Mouse (Mus musculus) bone marrow macrophage, adult 2 months (primary cell): ENCODE measurements at regions not wholly inside any gene's neighbourhood (a gene's known extent, or its start where the extent isn't known, plus 50 kb on each side); places are given as distances from the start of the nearest gene placed in this dataset.

Experiments used
- H3K27ac ChIP-seq: 2 replicates; pipeline ENCODE4 v1.5.1; 2012; ENCODE audit warnings: low read depth, low read length; ENCODE audit not compliant: insufficient read depth
- H3K4me1 ChIP-seq: 2 replicates; pipeline ENCODE4 v1.6.1; 2012; ENCODE audit warnings: low read length; ENCODE audit not compliant: control insufficient read depth, insufficient read depth
- H3K4me3 ChIP-seq: 2 replicates; pipeline ENCODE4 v1.5.1; 2012; ENCODE audit warnings: mild to moderate bottlenecking, low read length, moderate library complexity; ENCODE audit not compliant: insufficient read depth
- CTCF ChIP-seq: IDR thresholded peaks from 2 replicates; pipeline ENCODE4 v1.5.1; 2012; ENCODE audit warnings: low read depth, mild to moderate bottlenecking, low read length, moderate library complexity
- POLR2A ChIP-seq: IDR thresholded peaks from 2 replicates; pipeline ENCODE4 v1.6.1; 2012; ENCODE audit warnings: mild to moderate bottlenecking, low read depth, low read length, borderline replicate concordance

- Histone ChIP-seq H3K4me3 (no peak overlapping the region), H3K27ac (no peak overlapping the region), H3K4me1 (no peaks in the 10 kb centered on the region)
- TF ChIP-seq CTCF, result no peak
- no peak for TF ChIP-seq POLR2A
Observed at GRCm38 (mm10) chr3:121024810-121025209, 146.7 kb downstream of the Rwdd3 start.

GRCm38 (mm10) chr3:121021126-121021848 is 150.2 kb downstream of the Rwdd3 start:
- TF ChIP-seq CTCF, result no peak
- no peak for TF ChIP-seq POLR2A
- no peaks in the 10 kb centered on the region for H3K4me1 ChIP-seq
- H3K4me3 ChIP-seq, result no peak overlapping the region
- H3K27ac ChIP-seq, result no peak overlapping the region

GRCm38 (mm10) chr3:121009223-121009622 is 162.3 kb downstream of the Rwdd3 start:
- TF ChIP-seq CTCF (no peak), POLR2A (no peak)
- Histone ChIP-seq H3K4me3 (no peak overlapping the region), H3K27ac (no peak overlapping the region)

DNA sequence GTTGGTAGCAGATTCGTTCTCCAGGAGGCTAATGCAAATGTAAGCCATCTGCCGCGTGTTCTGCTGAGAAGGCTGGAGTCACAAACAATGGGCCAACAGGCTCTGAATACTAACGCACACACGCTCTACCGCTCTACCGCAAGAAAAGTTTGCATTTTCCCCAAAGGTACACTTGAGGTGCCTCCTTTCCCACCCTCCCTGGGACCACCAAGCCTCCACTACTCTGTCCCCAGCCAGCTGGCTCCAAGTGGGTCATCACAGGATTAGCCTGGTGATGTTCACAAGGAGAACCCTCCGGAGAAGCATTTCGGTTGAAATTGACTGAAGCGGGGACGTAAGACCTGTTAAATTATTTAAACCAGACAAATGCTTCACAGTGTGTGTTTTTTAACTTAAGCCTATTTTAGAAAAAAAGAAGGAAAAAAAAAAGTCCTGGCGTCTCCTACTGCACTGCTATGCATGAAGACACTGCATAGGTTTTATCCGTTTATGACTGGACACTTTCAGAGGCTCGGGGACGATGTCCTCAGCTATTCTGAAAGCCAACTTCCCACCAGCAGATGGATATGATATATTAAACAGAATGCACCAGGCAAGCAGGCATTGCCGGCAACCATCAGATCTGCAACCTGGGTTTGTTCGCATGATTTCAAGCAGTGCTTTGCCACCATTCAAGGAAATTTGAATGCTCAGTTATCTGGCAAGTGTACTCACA is 187.8 kb downstream of the Rwdd3 start:
- H3K4me3 ChIP-seq, result no peak overlapping the region
- TF ChIP-seq CTCF (no peak), POLR2A (no peak)
- no peak overlapping the region for H3K27ac ChIP-seq
- H3K4me1 ChIP-seq, result no peaks in the 10 kb centered on the region

More at GRCm38 (mm10) chr3:121009223-121009622, 162.3 kb downstream of the Rwdd3 start:
- H3K4me1 ChIP-seq, result no peaks in the 10 kb centered on the region

DNA sequence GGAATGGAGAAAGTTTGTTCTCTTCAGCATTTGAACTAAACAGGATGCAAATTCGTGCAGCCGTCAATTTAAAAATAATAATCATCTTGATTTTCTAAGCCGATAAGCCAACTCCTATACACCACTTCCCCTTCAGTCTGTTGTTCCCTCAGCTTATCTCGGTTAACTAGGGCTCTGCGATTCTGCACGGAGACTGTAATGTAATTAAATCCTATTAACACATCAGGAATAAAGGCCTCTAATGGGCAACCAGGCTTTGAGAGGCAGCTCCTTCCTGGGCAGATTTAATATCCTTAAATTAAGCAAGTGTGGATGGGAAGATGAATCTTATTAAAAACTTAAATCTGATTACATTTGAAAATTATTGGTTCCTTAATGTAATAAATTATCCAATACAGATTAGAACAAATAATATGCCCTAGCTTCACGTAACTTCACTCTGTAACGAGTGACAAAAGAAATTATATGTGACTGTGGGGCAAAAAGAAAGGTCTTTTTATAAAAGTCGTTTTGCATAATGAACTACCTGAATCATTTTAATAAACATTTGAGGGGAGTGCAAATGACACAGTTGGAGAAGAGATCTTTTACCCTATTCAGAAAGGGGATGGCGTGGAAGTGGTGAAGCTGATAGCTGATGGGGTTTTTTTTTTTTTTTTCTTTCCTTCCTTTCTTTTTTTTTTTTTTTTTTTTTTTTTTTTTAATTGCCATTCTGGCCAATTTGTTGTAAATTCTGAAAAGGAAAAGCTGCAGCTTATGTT is 188.5 kb downstream of the Rwdd3 start:
- Histone ChIP-seq H3K27ac (no peak overlapping the region), H3K4me1 (no peaks in the 10 kb centered on the region), H3K4me3 (no peak overlapping the region)
- no peak for TF ChIP-seq CTCF
- no peak for TF ChIP-seq POLR2A

DNA sequence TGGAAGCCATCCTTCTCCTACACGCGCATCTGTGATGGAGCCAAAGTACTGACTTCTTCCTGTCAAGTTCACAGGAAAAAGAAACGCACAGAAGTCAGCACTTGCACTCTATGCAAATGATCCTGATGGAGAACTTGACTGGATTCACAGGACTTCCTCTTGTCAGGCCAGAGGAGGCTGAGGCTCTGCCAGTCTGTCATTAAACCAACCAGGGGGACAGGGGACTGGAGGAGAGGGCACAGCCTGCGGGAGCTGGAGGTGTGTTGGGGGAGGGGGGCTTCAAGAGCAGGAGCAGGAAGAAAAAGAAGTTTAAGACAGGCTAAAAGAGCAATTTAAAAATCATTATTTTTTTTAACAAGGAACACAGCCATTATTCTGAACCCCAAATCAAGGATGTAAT is 189.3 kb downstream of the Rwdd3 start:
- H3K4me1 ChIP-seq, result no peaks in the 10 kb centered on the region
- TF ChIP-seq POLR2A (no peak), CTCF (no peak)
- no peak overlapping the region for H3K4me3 ChIP-seq
- no peak overlapping the region for H3K27ac ChIP-seq

- TF ChIP-seq CTCF (no peak), POLR2A (no peak)
- Histone ChIP-seq H3K27ac (no peak overlapping the region), H3K4me1 (no peaks in the 10 kb centered on the region), H3K4me3 (no peak overlapping the region)
Observed at GRCm38 (mm10) chr3:120970746-120971466, 200.6 kb downstream of the Rwdd3 start.

DNA sequence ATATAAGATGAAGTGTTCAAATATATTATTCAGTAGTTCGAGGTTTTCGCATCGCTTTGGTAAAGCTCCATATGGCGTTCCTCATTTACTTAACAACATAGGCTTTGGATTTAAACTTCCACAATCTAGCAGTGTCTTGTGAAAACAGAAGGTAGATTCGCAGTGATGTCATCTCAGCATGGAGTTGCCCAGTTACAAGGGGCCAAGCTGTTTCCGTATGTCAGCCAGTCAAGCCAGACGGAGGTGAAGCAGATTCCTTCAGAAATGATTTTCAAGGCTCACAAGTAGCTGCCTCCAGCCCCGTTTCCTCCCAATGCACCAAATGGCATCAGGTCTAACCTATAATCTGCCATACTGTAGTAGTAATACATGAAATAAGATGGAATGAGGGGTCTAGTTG is 224.6 kb downstream of the Rwdd3 start:
- H3K4me1 ChIP-seq, result no peaks in the 10 kb centered on the region
- no peak for TF ChIP-seq CTCF
- TF ChIP-seq POLR2A, result no peak
- no peak overlapping the region for H3K27ac ChIP-seq
- H3K4me3 ChIP-seq, result no peak overlapping the region

DNA sequence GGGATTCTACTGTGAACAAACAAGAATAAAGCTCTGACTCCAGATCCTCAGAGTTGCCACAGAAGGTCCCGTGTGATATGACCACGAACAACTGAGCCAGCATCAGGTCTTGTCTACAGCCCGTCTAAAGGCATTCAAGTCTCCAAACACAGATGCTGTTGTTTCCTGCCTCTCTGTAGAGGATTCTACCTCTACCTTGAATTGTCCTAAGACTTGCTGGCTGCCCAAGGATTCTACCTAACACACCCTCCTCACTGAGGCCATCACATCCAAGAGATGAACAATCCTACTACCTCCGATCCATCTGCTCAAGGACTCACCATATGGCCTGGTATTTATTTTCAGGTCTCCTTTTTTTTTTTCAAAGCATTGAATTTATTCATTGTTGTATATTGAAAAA is 237.1 kb downstream of the Rwdd3 start:
- TF ChIP-seq CTCF, result no peak
- no peak for TF ChIP-seq POLR2A
- Histone ChIP-seq H3K4me3 (no peak overlapping the region), H3K27ac (no peak overlapping the region), H3K4me1 (no peaks in the 10 kb centered on the region)

DNA sequence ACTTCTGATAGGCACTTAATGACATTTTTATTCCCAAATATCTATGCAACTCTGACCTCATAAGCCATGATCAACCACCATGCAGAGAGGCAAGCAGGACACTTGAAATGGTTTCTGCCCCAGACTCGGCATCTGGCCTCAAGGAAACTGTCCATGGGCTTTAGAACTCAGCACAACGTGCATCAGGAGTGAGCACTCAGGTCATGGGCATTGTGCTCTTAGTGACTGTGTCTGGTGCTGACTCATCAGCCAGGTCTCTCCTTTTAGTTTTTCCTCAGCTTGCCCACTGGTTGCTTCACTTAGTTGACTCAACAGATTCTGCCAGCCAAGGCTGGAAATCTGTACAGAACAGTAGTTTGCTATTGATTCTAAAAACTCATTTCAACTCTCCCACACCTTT is 251.1 kb downstream of the Rwdd3 start:
- no peak overlapping the region for H3K4me3 ChIP-seq
- TF ChIP-seq POLR2A (no peak), CTCF (no peak)
- no peak overlapping the region for H3K27ac ChIP-seq
- H3K4me1 ChIP-seq, result no peaks in the 10 kb centered on the region
